Mouse (Mus musculus): ENCODE data around the gene Lrrc51.

GRCm38 (mm10) chr7:101886274-101886673 lies 47.4 kb downstream of the Lrrc51 start:
- no peak for TF ChIP-seq CTCF (IDR thresholded peaks at IDR 0.05; ENCODE audit: low read depth, low read length)
- no peak for TF ChIP-seq POLR2A (IDR thresholded peaks at IDR 0.05; ENCODE audit: insufficient read depth, low read length)
- no peak for TF ChIP-seq EP300 (IDR thresholded peaks at IDR 0.05; ENCODE audit: insufficient read depth, low read depth, low read length)

Measured in ES-Bruce4 (cell line).